Mouse (Mus musculus) neural tube, embryonic 12.5 days (tissue): ENCODE results near the gene Srrm3. TPM values are rescaled to one million over a fixed set of nuclear protein-coding genes. Genes with fewer than 3 reads are reported as not detected.

ENCODE experiments used
- ATAC-seq: fragments of 200-750 bp; cut with Nextera tagmentation; 2 replicates; pipeline ENCODE4 v1.8.0; 2017; ENCODE audit warnings: low read depth, mild to moderate bottlenecking, moderate TSS enrichment, moderate library complexity; ENCODE audit not compliant: low FRiP score
- H3K27ac ChIP-seq: fragments of 300-500 bp; sonication (generic); 2 replicates; pipeline ENCODE4 v1.5.1; 2016
- H3K27me3 ChIP-seq: fragments of 300-500 bp; sonication (generic); replicated peaks from 2 replicates; pipeline ENCODE4 v1.6.1; 2016; ENCODE audit warnings: mild to moderate bottlenecking
- H3K36me3 ChIP-seq: fragments of 300-500 bp; sonication (generic); 2 replicates; pipeline ENCODE4 v1.6.1; 2016; ENCODE audit warnings: mild to moderate bottlenecking
- H3K4me1 ChIP-seq: fragments of 300-500 bp; sonication (generic); 2 replicates; pipeline ENCODE4 v1.6.1; 2016
- H3K4me2 ChIP-seq: fragments of 300-500 bp; sonication (generic); replicated peaks from 2 replicates; pipeline ENCODE4 v1.6.1; 2016; ENCODE audit warnings: mild to moderate bottlenecking
- H3K4me3 ChIP-seq: fragments of 300-500 bp; sonication (generic); 2 replicates; pipeline ENCODE4 v1.5.1; 2016
- H3K9ac ChIP-seq: fragments of 300-500 bp; sonication (generic); 2 replicates; pipeline ENCODE4 v1.6.1; 2016; ENCODE audit warnings: mild to moderate bottlenecking
- H3K9me3 ChIP-seq: fragments of 300-500 bp; sonication (generic); 2 replicates; pipeline ENCODE4 v1.6.1; 2016; ENCODE audit warnings: mild to moderate bottlenecking
- WGBS: fragments of 180-500 bp; shearing (Covaris S2); methylation state at CpG from one replicate; pipeline ENCODE4 v1.1.7; 2016; 5-methylcytosine and 5-hydroxymethylcytosine counted together
- polyA plus RNA-seq: library from polyadenylated mRNA; unstranded; fragments of >200 nt; fragmentation: Nextera tagmentation; extraction: Ambion mirVana; gene quantifications from 2 replicates; pipeline ENCODE4 v1.2.1, GENCODE M21; 2016

Gene Srrm3
- polyA plus RNA-seq, 1 experiment from 2014 or later: 71.4 TPM

DNA sequence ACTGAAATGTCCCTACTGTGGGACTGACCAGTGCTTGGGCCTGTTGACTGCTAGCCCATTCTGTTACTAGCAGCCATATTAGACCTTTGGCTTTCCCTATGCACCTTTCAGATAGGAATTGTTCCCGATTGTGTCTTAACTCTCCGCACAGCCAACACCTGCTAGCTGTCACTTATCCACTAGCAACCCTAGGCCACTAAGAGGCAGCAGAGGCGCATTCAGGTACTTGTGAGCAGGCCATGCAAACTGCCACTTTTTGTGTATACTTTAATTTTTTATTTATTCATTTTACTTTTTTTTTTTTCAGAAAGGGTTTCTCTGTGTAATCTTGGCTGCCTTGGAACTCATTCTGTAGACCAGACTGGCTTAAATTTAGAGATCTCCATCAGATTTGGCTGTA lies 94.0 kb downstream of the Srrm3 start:
- no peak for ATAC-seq
- H3K9ac ChIP-seq: no peak overlapping the region
- 83% methylated on average over 3 of the region's 3 CpGs for WGBS
- no peak overlapping the region for H3K4me2 ChIP-seq
- no peaks in the 10 kb centered on the region for H3K27me3 ChIP-seq
- H3K9me3 ChIP-seq: no peaks in the 10 kb centered on the region
- H3K4me3 ChIP-seq: no peak overlapping the region
- peaks cover 7% of the 10 kb centered on the region; the same call in 1 of the 2 replicates for H3K4me1 ChIP-seq
- H3K36me3 ChIP-seq: no peaks in the 10 kb centered on the region
- no peak overlapping the region for H3K27ac ChIP-seq

DNA sequence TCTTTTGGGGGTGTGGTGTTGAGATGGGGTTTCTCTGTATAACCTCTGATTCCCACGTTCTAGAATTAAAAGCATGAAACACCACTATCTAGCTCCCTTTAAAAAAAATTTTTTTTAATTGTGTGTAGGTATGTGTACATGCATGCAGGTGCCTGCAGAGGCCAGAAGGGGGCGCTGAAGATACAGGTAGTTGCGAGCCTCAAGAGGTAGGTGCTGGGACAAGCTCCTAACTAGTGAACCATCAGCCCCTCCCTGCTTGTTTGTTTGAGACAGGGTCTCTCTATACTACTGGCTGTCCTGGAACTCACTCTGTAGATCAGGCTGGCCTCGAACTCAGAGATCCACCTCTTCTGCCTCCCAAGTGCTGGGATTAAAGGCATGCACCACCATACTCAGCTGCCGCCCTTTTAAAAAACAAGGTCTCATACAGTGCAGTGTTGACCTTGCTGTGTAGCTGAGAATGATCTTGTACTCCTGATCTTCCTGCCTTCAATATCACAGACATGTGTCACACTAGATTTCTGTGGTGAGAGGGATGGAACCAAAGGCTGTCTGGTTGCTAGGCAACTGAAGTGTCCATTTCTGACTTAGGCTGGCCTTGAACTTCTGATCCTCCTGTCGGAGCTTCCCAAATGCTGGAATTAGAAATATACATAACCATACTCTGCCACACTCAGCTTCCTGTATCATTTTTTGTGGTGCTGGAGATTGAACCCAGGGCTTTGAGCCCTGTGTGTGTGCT lies 94.8 kb downstream of the Srrm3 start:
- Histone ChIP-seq H3K4me1 (peaks cover 7% of the 10 kb centered on the region; the same call in 1 of the 2 replicates), H3K27ac (no peak overlapping the region), H3K9me3 (no peaks in the 10 kb centered on the region), H3K4me2 (no peak overlapping the region), H3K36me3 (no peaks in the 10 kb centered on the region), H3K27me3 (no peaks in the 10 kb centered on the region), H3K9ac (no peak overlapping the region), H3K4me3 (no peak overlapping the region)
- 66% methylated on average over 6 of the region's 6 CpGs for WGBS
- no peak for ATAC-seq

DNA sequence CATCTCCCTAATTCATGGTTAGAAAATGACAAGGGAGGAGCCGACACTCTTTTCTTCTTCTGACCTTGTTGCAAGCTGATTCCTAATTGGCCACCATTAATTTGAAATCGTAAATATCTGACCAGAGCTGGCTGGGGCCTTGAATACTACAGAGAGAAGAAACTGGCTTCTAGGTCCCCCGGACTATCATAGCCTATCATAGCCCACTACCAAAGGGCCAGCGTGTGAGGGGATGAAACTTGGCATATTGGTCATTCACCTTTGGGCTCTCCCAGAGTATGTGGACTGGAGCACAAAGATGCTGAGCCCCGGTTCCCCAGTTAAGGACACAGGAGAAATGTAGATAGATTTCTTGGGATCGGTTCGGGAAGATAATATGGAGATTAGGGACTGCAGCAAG lies 96.4 kb downstream of the Srrm3 start:
- H3K9me3 ChIP-seq: no peaks in the 10 kb centered on the region
- H3K9ac ChIP-seq: 0 out of 2 replicates have a peak overlapping the region, but pooled peaks have one; percentile 38
- H3K4me1 ChIP-seq: peaks cover 7% of the 10 kb centered on the region; the same call in 1 of the 2 replicates
- no peaks in the 10 kb centered on the region for H3K27me3 ChIP-seq
- peak overlapping the region; percentile 72 for H3K4me2 ChIP-seq
- peak overlapping the region; percentile 59; the same call in 1 of the 2 replicates for H3K27ac ChIP-seq
- 24% methylated on average over 7 of the region's 7 CpGs for WGBS
- peak overlapping the region; percentile 35 for H3K4me3 ChIP-seq
- H3K36me3 ChIP-seq: peaks cover 13% of the 10 kb centered on the region; the same call in 1 of the 2 replicates
- ATAC-seq: peak; percentile 26; the same call in 1 of the 2 replicates

DNA sequence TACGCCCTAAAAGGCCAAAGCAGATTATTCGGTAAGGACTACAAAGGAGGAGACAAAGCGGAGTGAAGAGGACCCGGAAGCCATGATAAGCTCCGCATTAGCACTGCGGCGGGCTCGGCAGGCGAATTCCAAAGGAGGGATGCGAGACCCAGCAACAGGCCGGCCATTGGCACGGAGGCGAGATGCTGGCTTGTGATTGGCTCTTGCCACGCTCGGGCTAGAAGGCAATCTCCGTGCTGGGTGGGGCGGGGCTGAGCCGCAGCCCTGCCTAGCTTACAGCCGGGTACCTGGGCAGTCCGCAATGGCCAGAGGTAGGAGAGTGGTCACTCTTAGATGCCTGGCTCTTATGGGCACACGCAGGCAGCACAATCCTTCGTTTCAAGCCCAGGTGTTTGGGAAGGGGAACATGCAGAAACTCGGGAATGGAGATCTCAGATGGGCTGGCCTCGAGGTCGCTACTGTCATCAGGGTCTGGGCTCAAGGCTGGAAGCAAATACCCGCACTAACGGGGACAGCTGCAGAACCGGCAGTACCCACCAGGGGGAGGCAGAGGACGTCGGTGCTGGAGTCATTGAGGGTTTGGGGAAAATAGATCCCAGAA lies 97.0 kb downstream of the Srrm3 start:
- Histone ChIP-seq H3K4me1 (peaks cover 7% of the 10 kb centered on the region; the same call in 1 of the 2 replicates), H3K27me3 (no peaks in the 10 kb centered on the region), H3K27ac (peak overlapping the region; percentile 59), H3K4me2 (peak overlapping the region; percentile 72), H3K4me3 (peak overlapping the region; percentile 35), H3K36me3 (peaks cover 16% of the 10 kb centered on the region; the same call in 1 of the 2 replicates), H3K9ac (peak overlapping the region; percentile 38; the same call in 1 of the 2 replicates), H3K9me3 (no peaks in the 10 kb centered on the region)
- peak; percentile 97 for ATAC-seq
- under 1% methylated on average over 30 of the region's 30 CpGs for whole genome bisulfite sequencing

DNA sequence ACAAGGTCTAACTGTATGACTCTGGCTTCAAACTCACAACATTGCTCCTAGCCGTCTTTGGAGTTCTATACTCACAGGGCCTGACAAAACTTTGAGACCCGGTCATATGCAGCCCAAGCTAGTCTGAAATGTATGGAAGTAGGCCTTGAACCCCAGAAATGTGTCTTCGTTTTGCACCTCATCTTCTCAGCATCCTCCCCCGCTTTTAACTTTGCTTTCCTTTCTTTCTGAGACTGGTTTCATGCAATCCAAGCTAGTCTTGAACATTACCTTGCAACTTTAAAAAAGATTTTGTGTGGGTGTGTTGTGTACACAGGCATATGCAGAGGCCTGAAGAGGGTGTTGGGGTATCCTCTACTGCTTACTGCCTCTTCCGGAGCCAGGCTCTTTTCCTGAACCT lies 97.6 kb downstream of the Srrm3 start:
- Histone ChIP-seq H3K27ac (0 out of 2 replicates have a peak overlapping the region, but pooled peaks have one; percentile 7), H3K4me3 (no peak overlapping the region), H3K9ac (0 out of 2 replicates have a peak overlapping the region, but pooled peaks have one; percentile 38), H3K9me3 (no peaks in the 10 kb centered on the region), H3K4me2 (peak overlapping the region; percentile 72), H3K27me3 (no peaks in the 10 kb centered on the region), H3K4me1 (peaks cover 7% of the 10 kb centered on the region; the same call in 1 of the 2 replicates), H3K36me3 (peaks cover 21% of the 10 kb centered on the region)
- 63% methylated on average over 5 of the region's 5 CpGs for WGBS
- ATAC-seq: no peak

DNA sequence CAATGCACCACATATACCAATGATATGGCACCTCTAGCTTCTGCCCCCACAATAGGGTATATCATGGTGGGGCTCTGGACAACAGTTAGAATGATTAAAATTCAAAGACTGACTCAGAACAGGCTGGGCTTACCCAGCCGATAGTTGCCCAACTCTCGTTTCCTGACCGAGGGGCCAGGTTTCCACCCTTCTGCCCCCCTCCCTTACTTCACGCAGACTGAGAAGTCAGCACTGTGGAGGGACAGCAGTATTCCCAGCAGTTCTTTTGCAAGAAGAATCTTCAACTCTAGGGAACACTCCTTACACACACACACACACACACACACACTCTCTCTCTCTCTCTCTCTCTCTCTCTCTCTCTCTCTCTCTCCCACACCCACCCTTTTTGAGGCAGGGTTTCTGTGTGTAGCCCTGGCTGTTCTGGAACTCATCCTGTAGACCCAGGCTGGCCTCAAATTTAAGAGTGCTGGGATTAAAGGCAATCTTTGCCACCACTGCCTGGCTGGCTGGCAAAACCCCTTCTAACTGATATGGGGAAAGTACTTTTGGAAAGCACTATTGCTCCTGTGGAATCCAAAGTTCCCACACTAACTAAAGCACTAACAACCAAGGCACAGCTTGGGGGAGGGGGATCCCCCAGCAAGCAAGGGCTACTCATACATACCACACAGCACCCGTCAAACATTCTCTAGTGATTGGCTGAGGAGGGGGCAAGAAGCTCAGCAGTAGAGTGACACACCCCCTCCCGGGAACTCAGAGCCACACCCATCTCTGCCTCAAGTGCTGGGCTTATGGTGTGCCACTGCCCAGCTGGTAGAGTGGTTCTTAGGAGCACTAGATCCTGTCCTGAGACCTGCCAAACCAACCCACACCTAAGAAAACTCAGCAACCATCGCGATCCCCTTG lies 98.9 kb downstream of the Srrm3 start:
- Histone ChIP-seq H3K36me3 (peaks cover 35% of the 10 kb centered on the region), H3K9ac (no peak overlapping the region), H3K4me3 (no peak overlapping the region), H3K4me1 (peaks cover 7% of the 10 kb centered on the region; the same call in 1 of the 2 replicates), H3K27ac (no peak overlapping the region), H3K4me2 (no peak overlapping the region), H3K27me3 (no peaks in the 10 kb centered on the region), H3K9me3 (no peaks in the 10 kb centered on the region)
- no peak for ATAC-seq
- WGBS: 77% methylated on average over 8 of the region's 8 CpGs

DNA sequence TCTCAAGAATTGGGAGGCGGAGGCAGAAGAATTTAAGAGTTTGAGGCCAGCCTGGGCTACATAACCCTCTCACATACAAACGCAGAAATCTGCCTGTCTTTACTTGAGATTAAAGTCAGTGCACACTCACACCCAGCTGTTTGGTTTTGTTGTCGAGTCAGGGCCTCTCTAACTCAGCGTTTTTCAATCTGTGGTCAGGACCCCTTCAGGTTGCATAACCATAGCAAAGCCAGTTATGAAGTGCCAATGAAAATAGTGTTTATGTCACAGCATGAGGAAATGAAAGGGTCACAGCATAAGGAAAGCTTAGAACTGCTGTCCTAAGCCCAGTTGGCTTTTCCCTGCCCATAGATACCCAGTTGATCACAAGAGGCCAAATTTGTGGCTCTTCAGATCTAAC lies 100.2 kb downstream of the Srrm3 start:
- Histone ChIP-seq H3K4me3 (no peak overlapping the region), H3K9ac (no peak overlapping the region), H3K9me3 (no peaks in the 10 kb centered on the region), H3K4me1 (peaks cover 7% of the 10 kb centered on the region; the same call in 1 of the 2 replicates), H3K4me2 (no peak overlapping the region), H3K36me3 (peaks cover 47% of the 10 kb centered on the region), H3K27me3 (no peaks in the 10 kb centered on the region), H3K27ac (no peak overlapping the region)
- WGBS: 89% methylated on average over 4 of the region's 4 CpGs
- no peak for ATAC-seq

DNA sequence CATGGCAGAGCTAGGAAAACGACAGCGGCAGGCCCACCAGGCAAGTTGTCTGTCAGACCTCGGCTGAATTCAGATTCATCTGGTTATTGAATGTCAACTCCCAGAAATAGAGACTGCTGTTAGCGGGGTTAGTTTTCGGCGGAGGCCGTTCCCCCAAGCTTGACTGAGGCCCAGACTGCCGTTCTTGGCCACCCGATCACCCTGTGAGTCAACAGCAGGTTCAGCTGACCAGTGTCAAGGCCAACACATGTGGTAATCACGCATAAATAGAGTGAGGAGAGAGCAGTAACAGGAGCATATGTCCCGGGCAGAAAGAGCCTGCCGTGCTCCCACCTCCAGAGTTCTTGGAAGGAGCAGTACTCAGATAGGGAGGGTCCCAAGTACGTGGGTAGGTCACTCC lies 100.6 kb downstream of the Srrm3 start:
- H3K4me3 ChIP-seq: no peak overlapping the region
- H3K9ac ChIP-seq: no peak overlapping the region
- H3K27me3 ChIP-seq: no peaks in the 10 kb centered on the region
- H3K27ac ChIP-seq: no peak overlapping the region
- H3K9me3 ChIP-seq: no peaks in the 10 kb centered on the region
- H3K36me3 ChIP-seq: peaks cover 51% of the 10 kb centered on the region
- ATAC-seq: no peak
- H3K4me2 ChIP-seq: no peak overlapping the region
- peaks cover 7% of the 10 kb centered on the region; the same call in 1 of the 2 replicates for H3K4me1 ChIP-seq
- 85% methylated on average over 13 of the region's 13 CpGs for whole genome bisulfite sequencing

DNA sequence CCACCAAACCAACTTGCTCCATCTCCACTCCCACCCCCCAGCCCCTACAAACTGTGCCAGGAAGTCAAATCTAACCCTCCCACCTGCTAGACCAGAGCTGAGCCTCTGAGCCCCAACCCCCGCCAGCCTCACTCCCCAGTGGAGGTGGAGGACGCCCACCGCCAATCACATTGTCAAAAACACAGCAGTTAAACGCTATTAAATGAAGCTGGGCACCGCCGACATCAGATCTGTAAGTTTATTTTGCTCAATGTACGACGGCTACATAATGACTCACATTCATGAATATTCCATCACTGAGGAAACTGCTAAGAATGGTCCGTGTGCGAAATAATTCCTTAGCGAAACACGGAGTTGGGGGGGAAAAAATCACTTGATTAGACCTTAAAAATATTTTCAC lies 101.5 kb downstream of the Srrm3 start:
- Histone ChIP-seq H3K4me1 (peaks cover 4% of the 10 kb centered on the region; the same call in 1 of the 2 replicates), H3K4me2 (no peak overlapping the region), H3K9ac (no peak overlapping the region), H3K27ac (no peak overlapping the region), H3K27me3 (no peaks in the 10 kb centered on the region), H3K4me3 (no peak overlapping the region), H3K9me3 (no peaks in the 10 kb centered on the region), H3K36me3 (peaks cover 57% of the 10 kb centered on the region)
- 88% methylated on average over 12 of the region's 12 CpGs for WGBS
- ATAC-seq: no peak

DNA sequence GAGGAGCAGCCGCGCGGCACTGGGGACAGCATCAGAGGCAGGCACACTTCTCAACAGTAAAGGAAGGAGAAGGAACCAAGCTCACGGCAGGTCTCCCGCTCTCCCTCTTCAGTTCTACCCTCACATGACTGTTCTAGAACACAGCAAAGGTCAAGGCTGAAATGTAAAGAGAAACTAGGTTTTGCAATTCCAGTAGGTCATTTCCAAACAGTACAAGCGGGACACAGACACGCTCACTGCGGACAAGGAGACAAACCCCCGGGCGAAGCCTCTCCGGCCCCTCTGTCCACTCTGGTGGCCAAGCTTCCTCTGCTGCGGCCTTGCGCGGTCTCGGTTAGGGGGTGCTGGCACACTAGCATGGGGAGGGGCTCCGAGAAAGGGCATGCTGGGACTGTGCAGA lies 102.3 kb downstream of the Srrm3 start:
- H3K27ac ChIP-seq: no peak overlapping the region
- no peak overlapping the region for H3K4me3 ChIP-seq
- no peaks in the 10 kb centered on the region for H3K4me1 ChIP-seq
- ATAC-seq: no peak
- no peaks in the 10 kb centered on the region for H3K27me3 ChIP-seq
- no peaks in the 10 kb centered on the region for H3K9me3 ChIP-seq
- no peak overlapping the region for H3K9ac ChIP-seq
- WGBS: 97% methylated on average over 16 of the region's 16 CpGs
- peaks cover 64% of the 10 kb centered on the region for H3K36me3 ChIP-seq
- no peak overlapping the region for H3K4me2 ChIP-seq

DNA sequence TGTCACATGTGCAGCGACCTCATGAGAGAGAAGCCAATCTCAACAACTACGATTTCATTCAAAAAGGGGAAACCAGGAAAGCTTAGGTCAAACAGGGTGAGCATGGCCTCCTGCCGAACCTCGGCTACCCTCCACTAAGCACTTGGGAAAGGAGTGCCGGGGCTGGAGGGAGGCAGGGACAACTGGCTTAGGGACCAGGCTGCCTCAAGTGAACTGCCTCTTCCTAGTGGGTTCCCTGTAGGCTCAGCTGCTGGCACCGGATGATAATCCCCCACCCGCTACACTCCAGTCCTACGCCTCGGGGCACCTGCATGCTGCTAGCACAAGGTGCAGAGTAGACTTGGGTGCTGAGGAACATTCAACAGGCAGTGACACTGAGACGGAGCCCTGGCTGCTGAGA lies 103.0 kb downstream of the Srrm3 start:
- H3K36me3 ChIP-seq: peaks cover 70% of the 10 kb centered on the region
- H3K4me2 ChIP-seq: no peak overlapping the region
- H3K4me3 ChIP-seq: no peak overlapping the region
- no peak overlapping the region for H3K27ac ChIP-seq
- H3K27me3 ChIP-seq: no peaks in the 10 kb centered on the region
- no peaks in the 10 kb centered on the region for H3K4me1 ChIP-seq
- WGBS: 92% methylated on average over 10 of the region's 10 CpGs
- no peak for ATAC-seq
- no peaks in the 10 kb centered on the region for H3K9me3 ChIP-seq
- no peak overlapping the region for H3K9ac ChIP-seq

DNA sequence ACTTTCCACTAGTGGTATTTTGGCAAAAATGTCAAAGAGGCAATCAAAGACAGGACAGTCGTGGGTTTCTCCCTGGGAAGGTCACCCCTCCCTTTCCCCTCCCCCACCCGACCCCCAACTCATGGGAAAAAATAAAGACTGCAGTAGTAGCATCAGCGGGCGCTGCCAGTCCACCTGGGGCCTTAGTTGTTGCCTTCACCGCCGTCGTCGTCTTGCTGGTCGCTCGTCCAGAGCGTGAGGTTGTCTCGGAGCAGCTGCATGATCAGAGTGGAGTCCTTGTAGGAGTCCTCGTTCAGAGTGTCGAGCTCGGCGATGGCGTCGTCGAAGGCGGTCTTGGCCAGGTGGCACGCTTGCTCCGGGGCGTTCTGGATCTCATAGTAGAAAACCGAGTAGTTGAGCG lies 104.1 kb downstream of the Srrm3 start:
- Histone ChIP-seq H3K4me1 (no peaks in the 10 kb centered on the region), H3K9ac (no peak overlapping the region), H3K36me3 (peaks cover 74% of the 10 kb centered on the region), H3K9me3 (no peaks in the 10 kb centered on the region), H3K27ac (no peak overlapping the region), H3K4me2 (no peak overlapping the region), H3K27me3 (no peaks in the 10 kb centered on the region), H3K4me3 (no peak overlapping the region)
- WGBS: 92% methylated on average over 25 of the region's 25 CpGs
- ATAC-seq: no peak
